Mouse (Mus musculus): Measurements from ENCODE around the gene Cpne9.

Gene Cpne9

DNA sequence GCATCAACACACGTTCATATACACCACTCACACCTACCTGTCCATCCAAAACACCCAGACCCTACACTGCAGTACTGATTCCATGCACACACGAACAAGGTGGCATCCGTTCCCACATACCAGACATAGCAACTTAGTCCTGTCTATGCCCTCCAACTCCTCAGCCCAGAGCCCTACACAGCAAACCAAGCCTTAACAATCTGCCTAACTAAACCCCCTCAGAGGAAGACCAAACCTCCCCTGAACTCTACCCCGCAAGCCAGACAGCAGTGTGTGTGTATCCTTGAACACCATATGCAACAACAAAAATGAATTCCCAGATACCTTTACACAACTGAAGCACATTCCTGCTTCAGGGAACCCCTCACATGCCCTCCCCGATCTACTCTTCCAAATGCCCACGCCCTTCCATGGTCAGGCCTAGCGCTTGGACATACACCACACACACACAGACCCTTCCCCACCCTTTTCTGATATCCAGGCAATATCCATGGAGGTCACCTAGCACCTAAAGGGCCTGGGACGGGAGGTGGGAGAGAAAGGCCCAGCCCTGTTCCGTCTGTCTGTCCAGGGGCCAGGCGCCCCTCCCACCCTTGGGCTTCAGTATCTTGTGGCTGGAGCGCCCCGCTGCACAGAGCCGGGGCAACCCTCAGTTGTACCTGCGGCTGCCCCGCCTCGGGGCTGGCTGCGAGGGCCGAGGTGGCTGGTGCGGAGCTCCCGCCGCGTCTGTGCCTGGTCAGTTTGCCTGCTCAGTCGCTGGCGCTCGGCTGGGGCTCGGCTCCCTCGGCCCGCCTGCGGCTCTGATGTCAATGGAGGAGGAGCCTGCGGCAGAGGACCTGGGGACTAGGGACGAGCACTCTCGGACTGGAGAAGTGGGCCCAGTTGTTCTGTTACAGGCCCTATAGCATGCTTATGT is 61.3 kb downstream of the Cpne9 start, which contains the start of gene Camk1:
Camk1 (minus strand) TSS at position 808 of the 916 bp plus-strand sequence.
- peak; percentile 82 for DNase-seq

DNA sequence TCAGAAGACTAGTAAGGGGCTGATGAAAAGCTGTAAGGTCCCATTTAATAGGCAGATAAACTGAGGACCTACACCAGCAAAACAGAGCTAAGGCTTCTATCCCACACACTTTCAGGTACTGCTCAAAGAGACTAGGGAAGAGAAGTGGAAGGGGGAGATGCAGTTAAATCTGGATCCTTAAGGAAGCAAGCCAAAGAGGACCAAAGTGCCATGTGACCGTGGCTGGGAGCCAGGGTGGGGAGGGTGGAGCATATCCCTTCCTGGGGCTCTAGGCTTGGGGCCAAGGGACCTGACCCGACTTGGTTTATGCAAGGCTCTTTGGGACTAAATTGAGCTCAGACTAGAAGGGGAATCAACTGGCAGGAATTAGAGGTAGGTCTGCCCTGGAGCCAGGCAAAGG is 62.2 kb downstream of the Cpne9 start:
- peak; percentile 96 for DNase-seq

DNA sequence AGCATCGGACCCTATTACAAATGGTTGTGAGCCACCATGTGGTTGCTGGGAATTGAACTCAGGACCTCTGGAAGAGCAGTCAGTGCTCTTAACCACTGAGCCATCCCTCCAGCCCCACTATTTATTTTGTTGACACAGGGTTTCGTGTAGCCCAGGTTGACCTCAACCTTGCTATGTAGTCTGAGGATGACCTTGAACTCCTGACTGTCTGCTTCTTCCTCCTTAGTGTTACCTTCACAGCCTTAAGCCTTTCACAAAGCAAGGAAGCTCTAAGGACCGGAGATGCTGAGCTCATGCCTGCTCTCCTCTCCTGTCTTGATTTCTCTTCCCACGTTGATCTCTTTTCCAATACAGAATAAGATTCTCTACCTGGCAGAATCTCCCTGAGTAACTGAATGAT is 64.8 kb downstream of the Cpne9 start:
- DNase-seq, result no peak

DNA sequence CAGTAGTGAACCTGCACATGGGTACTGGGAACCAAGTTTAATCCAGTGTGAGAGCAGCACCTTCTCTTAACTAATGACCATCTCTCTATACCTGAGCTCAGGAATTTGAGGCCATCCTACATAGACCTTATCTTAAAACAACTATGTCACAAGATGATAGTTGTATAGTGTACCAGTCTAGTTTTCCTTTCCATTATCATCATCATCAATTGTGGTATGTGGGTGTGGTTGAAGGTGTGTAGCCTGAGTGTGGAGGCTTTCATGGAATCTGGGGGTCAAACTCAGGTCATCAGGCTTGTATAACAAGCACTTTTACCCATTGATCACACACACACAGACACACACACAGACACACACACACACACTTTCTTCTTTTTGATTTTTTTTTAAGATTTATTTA is 68.4 kb downstream of the Cpne9 start:
- no peak for DNase-seq

DNA sequence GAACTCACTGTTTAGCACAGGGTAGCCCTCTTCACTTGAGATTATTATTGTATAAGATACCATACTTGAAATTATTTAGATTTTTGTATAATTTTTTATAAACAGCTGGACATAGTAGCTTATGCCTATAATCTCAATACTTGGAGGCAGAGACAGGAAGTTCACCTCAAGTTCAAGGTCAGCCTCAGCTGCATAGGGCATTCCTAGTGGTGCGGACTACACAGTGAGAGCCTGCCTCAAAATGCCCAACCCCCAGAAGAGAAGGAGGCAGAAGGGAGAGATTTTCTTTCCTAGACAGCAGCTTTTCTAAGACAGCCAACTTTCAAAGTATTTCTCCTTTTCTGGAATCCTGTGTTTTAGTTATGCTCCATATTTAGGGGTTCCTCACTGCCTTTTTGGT is 69.1 kb downstream of the Cpne9 start:
- DNase-seq, result no peak

DNA sequence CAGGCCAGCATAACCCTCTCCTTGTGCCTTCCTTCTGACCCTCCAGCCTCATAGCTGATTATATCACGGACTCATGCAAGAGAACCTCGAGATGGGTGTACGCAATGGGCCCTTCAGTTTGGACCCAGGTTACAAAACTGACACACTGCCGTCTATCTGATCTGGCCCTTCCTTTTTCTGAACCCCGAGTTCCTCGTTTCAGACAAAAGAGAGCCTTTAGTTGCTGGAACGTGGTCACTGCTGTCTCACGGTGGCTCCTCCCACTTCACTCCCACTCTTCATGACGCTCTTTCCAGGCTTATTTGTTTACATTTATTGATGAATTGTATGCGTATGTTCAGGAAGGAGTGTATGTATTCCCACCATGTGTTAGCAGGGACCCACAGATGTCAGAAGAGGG is 69.5 kb downstream of the Cpne9 start:
- DNase-seq, result no peak

DNA sequence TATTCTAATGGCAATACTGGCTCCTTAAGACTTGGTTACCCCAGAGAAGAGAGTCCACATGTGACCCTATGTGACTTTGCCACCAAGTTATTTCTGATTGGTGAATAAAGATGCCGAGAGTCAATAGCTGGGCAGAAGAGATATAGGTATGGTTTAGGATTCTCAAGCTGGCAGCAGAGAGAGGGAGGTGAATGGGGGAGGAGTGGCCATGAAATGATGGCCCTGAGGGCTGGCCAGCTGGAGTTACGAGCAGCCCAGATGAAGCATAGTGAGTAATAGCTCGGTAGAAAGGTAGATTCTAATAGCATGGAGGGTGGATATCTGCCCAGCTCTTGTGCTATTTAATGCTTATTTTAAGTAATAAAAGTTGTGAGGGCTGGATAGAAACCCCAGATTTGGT is 70.7 kb downstream of the Cpne9 start:
- DNase-seq, result no peak

DNA sequence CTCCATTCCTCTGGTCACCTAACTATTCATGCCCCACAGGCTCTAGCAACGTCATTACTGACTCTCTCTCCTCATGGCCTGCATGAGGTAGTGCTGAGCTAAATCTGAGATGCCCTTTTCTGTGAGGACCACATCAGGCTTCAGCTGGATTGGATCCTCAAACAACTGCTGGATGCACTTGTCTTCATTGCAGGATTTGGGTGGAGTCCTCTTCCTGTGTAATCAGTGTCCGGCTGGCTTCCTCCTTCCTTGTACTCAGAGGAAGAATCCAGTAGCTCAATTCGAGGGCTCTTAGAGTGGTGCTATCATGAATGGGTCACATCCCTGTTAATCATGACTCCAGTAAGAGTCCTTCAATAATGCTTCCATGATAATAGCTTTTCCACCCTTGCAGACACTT is 71.6 kb downstream of the Cpne9 start:
- DNase-seq, result no peak
